Mouse (Mus musculus) thymus, adult 2 months (tissue): ENCODE results near the gene Adra1d.

Experiments used
- CTCF ChIP-seq: fragments of 200-500 bp; IDR thresholded peaks from 2 replicates; pipeline ENCODE4 v1.5.1; 2012; ENCODE audit warnings: mild to moderate bottlenecking, control low read depth, low read length, moderate library complexity, borderline replicate concordance; ENCODE audit not compliant: control insufficient read depth, poor library complexity, insufficient read depth; ENCODE audit errors: extremely low read depth
- POLR2A ChIP-seq: fragments of 200-500 bp; IDR thresholded peaks from 2 replicates; pipeline ENCODE4 v1.6.1; 2012; ENCODE audit warnings: mild to moderate bottlenecking, low read length, control low read depth, moderate library complexity; ENCODE audit not compliant: control insufficient read depth, poor library complexity, insufficient read depth; ENCODE audit errors: extremely low read depth

- TF ChIP-seq CTCF = no peak
- TF ChIP-seq POLR2A = no peak
These were observed 25.4 kb upstream of the Adra1d start for GRCm38 (mm10) chr2:131587521-131587920.
